Mouse (Mus musculus) embryonic facial prominence, embryonic 10.5 days (tissue): ENCODE data around the gene Mindy4. TPM values are rescaled to one million over a fixed set of nuclear protein-coding genes. Genes with fewer than 3 reads are reported as not detected.
A peak's percentile ranks its signal among the peaks of the same experiment; 100 is the strongest.

Source experiments
- DNase-seq: peaks from one replicate; pipeline ENCODE4 v3.0.0-alpha.2; 2017; ENCODE audit warnings: low spot score
- H3K27ac ChIP-seq: fragments of 300-500 bp; sonication (generic); replicated peaks from 2 replicates; pipeline ENCODE4 v1.5.1; 2016; ENCODE audit warnings: mild to moderate bottlenecking
- H3K27me3 ChIP-seq: fragments of 300-500 bp; sonication (generic); replicated peaks from 2 replicates; pipeline ENCODE4 v1.6.1; 2016; ENCODE audit warnings: low read depth, mild to moderate bottlenecking; ENCODE audit not compliant: poor library complexity, severe bottlenecking
- H3K36me3 ChIP-seq: fragments of 300-500 bp; sonication (generic); replicated peaks from 2 replicates; pipeline ENCODE4 v1.6.1; 2016; ENCODE audit warnings: mild to moderate bottlenecking, moderate library complexity
- H3K4me1 ChIP-seq: fragments of 300-500 bp; sonication (generic); 2 replicates; pipeline ENCODE4 v1.6.1; 2016
- H3K4me3 ChIP-seq: fragments of 300-500 bp; sonication (generic); 2 replicates; pipeline ENCODE4 v1.5.1; 2016; ENCODE audit warnings: mild to moderate bottlenecking, moderate library complexity
- H3K9me3 ChIP-seq: fragments of 300-500 bp; sonication (generic); 2 replicates; pipeline ENCODE4 v1.6.1; 2016; ENCODE audit warnings: mild to moderate bottlenecking
- WGBS: fragments of 180-500 bp; shearing (Covaris S2); methylation state at CpG from one replicate; pipeline ENCODE4 v1.1.7; 2016; 5-methylcytosine and 5-hydroxymethylcytosine counted together
- polyA plus RNA-seq: library from polyadenylated mRNA; unstranded; fragments of >200 nt; fragmentation: Nextera tagmentation; extraction: Ambion mirVana; gene quantifications from 2 replicates; pipeline ENCODE4 v1.2.1, GENCODE M21; 2016

Gene Mindy4
- polyA plus RNA-seq, 1 experiment from 2014 or later, result 24.0 TPM

- Histone ChIP-seq H3K4me3 (no peak overlapping the region), H3K36me3 (peaks cover 7% of the 10 kb centered on the region; the same call in 1 of the 2 replicates), H3K9me3 (no peaks in the 10 kb centered on the region), H3K4me1 (peaks cover 15% of the 10 kb centered on the region), H3K27ac (0 out of 2 replicates have a peak overlapping the region, but pooled peaks have one; percentile 19), H3K27me3 (no peaks in the 10 kb centered on the region)
- no peak for DNase-seq
- WGBS, result 78% methylated on average over 7 of the region's 7 CpGs
Measured at GRCm38 (mm10) chr6:55272952-55273351, 69.8 kb downstream of the Mindy4 start.

GRCm38 (mm10) chr6:55273463-55273862, 70.3 kb downstream of the Mindy4 start:
- no peaks in the 10 kb centered on the region for H3K9me3 ChIP-seq
- no peak for DNase-seq
- H3K27ac ChIP-seq, result no peak overlapping the region
- H3K36me3 ChIP-seq, result peaks cover 7% of the 10 kb centered on the region; the same call in 1 of the 2 replicates
- peaks cover 20% of the 10 kb centered on the region for H3K4me1 ChIP-seq
- H3K27me3 ChIP-seq, result no peaks in the 10 kb centered on the region
- WGBS, result 84% methylated on average over 5 of the region's 5 CpGs
- no peak overlapping the region for H3K4me3 ChIP-seq

GRCm38 (mm10) chr6:55275000-55275399, 71.8 kb downstream of the Mindy4 start:
- peaks cover 18% of the 10 kb centered on the region; the same call in 1 of the 2 replicates for H3K36me3 ChIP-seq
- no peaks in the 10 kb centered on the region for H3K27me3 ChIP-seq
- no peaks in the 10 kb centered on the region for H3K9me3 ChIP-seq
- H3K27ac ChIP-seq, result no peak overlapping the region
- WGBS, result 89% methylated on average over 10 of the region's 10 CpGs
- H3K4me3 ChIP-seq, result no peak overlapping the region
- no peak for DNase-seq
- peaks cover 27% of the 10 kb centered on the region for H3K4me1 ChIP-seq

DNA sequence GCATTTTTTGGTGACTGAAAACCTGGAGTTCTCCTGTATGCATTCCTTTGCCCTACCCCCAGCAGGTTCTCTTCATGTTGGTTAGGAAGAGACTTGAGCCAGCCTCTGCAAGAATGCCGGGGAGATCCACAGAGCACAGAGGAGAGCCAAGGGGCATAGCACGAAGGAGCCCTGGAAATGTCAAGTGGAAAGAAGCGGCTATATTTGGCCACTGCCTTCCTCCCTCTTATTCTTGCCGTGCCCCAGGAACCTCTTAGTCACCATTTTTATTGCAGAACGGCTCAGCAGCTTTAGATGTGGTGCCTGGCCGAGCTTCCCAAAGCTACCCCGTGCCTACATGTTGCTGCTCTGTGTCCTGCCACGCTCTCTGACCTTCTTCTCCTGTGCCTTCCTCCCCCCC, 72.6 kb downstream of the Mindy4 start:
- Histone ChIP-seq H3K27ac (no peak overlapping the region), H3K4me1 (peaks cover 28% of the 10 kb centered on the region), H3K9me3 (no peaks in the 10 kb centered on the region), H3K27me3 (no peaks in the 10 kb centered on the region), H3K36me3 (peaks cover 26% of the 10 kb centered on the region), H3K4me3 (no peak overlapping the region)
- no peak for DNase-seq
- 81% methylated on average over 8 of the region's 8 CpGs for WGBS

GRCm38 (mm10) chr6:55276692-55277282, 73.6 kb downstream of the Mindy4 start:
- H3K9me3 ChIP-seq, result no peaks in the 10 kb centered on the region

DNA sequence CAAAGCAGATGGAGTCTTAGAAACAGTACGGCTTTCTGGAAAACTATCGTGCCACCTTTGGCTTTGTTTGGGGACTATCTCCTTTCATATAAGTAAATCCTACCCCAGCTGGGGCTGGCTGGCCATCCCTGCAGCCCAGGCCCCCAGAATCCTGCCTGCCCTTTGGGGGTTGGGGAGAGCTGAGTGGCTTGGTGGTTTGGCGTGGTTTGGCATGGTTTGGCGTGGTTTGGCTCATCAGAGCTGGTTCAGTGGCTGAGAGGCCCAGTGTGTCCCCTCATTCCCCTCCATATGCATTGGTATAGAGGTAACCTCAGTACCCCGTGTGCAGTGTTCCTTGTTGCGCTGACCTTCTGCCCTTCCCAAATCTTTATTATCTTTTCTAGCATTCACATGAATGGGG, 74.9 kb downstream of the Mindy4 start:
- peaks cover 28% of the 10 kb centered on the region for H3K4me1 ChIP-seq
- DNase-seq, result no peak
- peaks cover 5% of the 10 kb centered on the region; the same call in 1 of the 2 replicates for H3K9me3 ChIP-seq
- no peak overlapping the region for H3K4me3 ChIP-seq
- 74% methylated on average over 6 of the region's 6 CpGs for WGBS
- H3K27me3 ChIP-seq, result no peaks in the 10 kb centered on the region
- H3K27ac ChIP-seq, result peak overlapping the region; percentile 59; the same call in 1 of the 2 replicates
- peaks cover 49% of the 10 kb centered on the region for H3K36me3 ChIP-seq

More at GRCm38 (mm10) chr6:55276692-55277282, 73.6 kb downstream of the Mindy4 start:
- WGBS, result 88% methylated on average over 4 of the region's 4 CpGs
- no peak for DNase-seq
- no peaks in the 10 kb centered on the region for H3K27me3 ChIP-seq
- peaks cover 36% of the 10 kb centered on the region for H3K36me3 ChIP-seq
- 0 out of 2 replicates have a peak overlapping the region, but pooled peaks have one; percentile 8 for H3K27ac ChIP-seq
- peaks cover 28% of the 10 kb centered on the region for H3K4me1 ChIP-seq
- no peak overlapping the region for H3K4me3 ChIP-seq

- WGBS, result 73% methylated on average over 4 of the region's 4 CpGs
- H3K36me3 ChIP-seq, result peaks cover 53% of the 10 kb centered on the region
- no peaks in the 10 kb centered on the region for H3K27me3 ChIP-seq
- peaks cover 7% of the 10 kb centered on the region; the same call in 1 of the 2 replicates for H3K9me3 ChIP-seq
- no peak for DNase-seq
- no peak overlapping the region for H3K4me3 ChIP-seq
- no peak overlapping the region for H3K27ac ChIP-seq
- peaks cover 28% of the 10 kb centered on the region for H3K4me1 ChIP-seq
Measured at GRCm38 (mm10) chr6:55278520-55278919, 75.3 kb downstream of the Mindy4 start.

DNA sequence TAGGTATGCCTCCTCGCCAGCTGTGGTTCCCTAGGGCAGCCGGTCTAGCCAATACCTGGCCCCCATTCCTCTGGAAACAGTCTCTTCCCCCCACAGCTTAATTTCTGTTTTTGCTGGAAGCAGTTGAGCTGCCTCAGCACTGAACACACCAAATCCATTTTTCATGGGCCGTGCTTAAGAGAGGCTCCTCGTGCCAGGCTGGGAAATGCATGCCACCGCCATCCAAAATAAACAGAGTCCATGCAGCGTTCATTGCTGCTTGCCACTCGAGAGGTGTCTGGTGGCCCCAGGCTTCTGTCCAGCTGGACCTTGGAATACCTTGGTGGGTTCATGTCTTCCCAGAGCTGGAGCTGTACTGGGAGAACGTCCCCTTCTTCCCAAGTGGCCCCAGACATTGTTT, 77.8 kb downstream of the Mindy4 start:
- Histone ChIP-seq H3K9me3 (peaks cover 7% of the 10 kb centered on the region; the same call in 1 of the 2 replicates), H3K27me3 (no peaks in the 10 kb centered on the region), H3K36me3 (peaks cover 71% of the 10 kb centered on the region), H3K27ac (no peak overlapping the region), H3K4me3 (no peak overlapping the region), H3K4me1 (peaks cover 34% of the 10 kb centered on the region)
- DNase-seq, result no peak
- 87% methylated on average over 8 of the region's 8 CpGs for WGBS

DNA sequence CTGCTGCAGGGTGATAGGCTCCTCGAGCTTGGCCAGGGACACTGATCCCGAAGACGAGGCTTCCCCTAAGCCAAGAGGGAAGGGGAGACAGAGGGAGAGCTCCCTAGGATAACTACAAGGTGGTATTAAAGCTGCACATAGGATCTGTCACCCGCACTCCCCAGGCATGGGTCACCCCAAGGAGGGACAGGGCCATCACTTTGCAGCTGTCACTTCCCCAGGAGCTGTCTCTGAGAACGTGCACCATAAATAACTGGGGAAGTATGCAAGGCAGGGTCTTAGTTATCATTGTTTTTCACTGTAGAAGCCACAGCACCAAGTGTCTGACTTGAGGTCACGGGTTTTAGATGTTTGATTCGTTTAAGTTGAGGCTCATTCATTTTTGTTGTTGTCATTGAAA, 78.5 kb downstream of the Mindy4 start:
- Histone ChIP-seq H3K4me1 (peaks cover 31% of the 10 kb centered on the region), H3K27ac (no peak overlapping the region), H3K4me3 (no peak overlapping the region), H3K36me3 (peaks cover 66% of the 10 kb centered on the region), H3K27me3 (no peaks in the 10 kb centered on the region), H3K9me3 (peaks cover 7% of the 10 kb centered on the region; the same call in 1 of the 2 replicates)
- WGBS, result 87% methylated on average over 7 of the region's 7 CpGs
- DNase-seq, result no peak

- Histone ChIP-seq H3K9me3 (peaks cover 7% of the 10 kb centered on the region; the same call in 1 of the 2 replicates), H3K36me3 (peaks cover 64% of the 10 kb centered on the region)
- 92% methylated on average over 8 of the region's 8 CpGs for WGBS
Measured at GRCm38 (mm10) chr6:55282348-55282747, 79.2 kb downstream of the Mindy4 start.

DNA sequence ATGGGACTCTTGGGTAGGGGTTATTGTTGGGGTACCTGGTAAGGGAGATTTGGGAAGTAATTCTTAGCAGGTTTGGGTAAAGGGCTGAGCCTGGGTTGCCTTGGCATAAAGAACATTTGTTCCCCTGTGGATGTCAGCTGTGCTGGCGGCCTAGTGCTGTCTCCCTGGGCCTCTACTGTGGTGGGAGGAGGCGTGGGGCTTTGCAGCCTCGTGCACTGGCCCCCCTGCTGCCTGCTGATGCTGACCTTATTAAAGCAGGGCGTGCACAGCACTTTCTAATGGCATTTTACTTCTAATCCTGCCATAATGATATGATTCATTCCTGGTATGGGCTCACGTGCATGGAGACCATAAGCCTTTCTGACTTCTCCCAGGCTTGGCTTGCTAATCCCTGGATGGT, 82.0 kb downstream of the Mindy4 start:
- Histone ChIP-seq H3K27me3 (no peaks in the 10 kb centered on the region), H3K36me3 (peaks cover 64% of the 10 kb centered on the region), H3K9me3 (peaks cover 7% of the 10 kb centered on the region; the same call in 1 of the 2 replicates), H3K27ac (no peak overlapping the region), H3K4me1 (peaks cover 8% of the 10 kb centered on the region), H3K4me3 (no peak overlapping the region)
- DNase-seq, result no peak
- 68% methylated on average over 5 of the region's 5 CpGs for WGBS

More at GRCm38 (mm10) chr6:55282348-55282747, 79.2 kb downstream of the Mindy4 start:
- Histone ChIP-seq H3K4me3 (no peak overlapping the region), H3K4me1 (peaks cover 28% of the 10 kb centered on the region), H3K27ac (no peak overlapping the region), H3K27me3 (no peaks in the 10 kb centered on the region)
- no peak for DNase-seq

- Histone ChIP-seq H3K4me3 (no peak overlapping the region), H3K4me1 (peaks cover 12% of the 10 kb centered on the region; the same call in 1 of the 2 replicates), H3K27ac (no peak overlapping the region), H3K36me3 (peaks cover 52% of the 10 kb centered on the region), H3K9me3 (peaks cover 2% of the 10 kb centered on the region; the same call in 1 of the 2 replicates), H3K27me3 (no peaks in the 10 kb centered on the region)
- no peak for DNase-seq
- 88% methylated on average over 5 of the region's 5 CpGs for WGBS
Measured at GRCm38 (mm10) chr6:55288007-55288602, 84.9 kb downstream of the Mindy4 start.
